Mouse (Mus musculus) testis, adult 2 months (tissue): ENCODE data around the gene Impdh1. TPM values are rescaled to one million over a fixed set of nuclear protein-coding genes. Genes with fewer than 3 reads are reported as not detected.

ENCODE experiments used
- H3K27ac ChIP-seq: fragments of 200-500 bp; 2 replicates; pipeline ENCODE4 v1.5.1; 2012; ENCODE audit warnings: low read depth, low read length; ENCODE audit not compliant: control insufficient read depth, insufficient read depth
- H3K27me3 ChIP-seq: fragments of 200-500 bp; 2 replicates; pipeline ENCODE4 v1.6.1; 2012; ENCODE audit warnings: mild to moderate bottlenecking, low read length, moderate library complexity; ENCODE audit not compliant: control insufficient read depth, insufficient read depth
- H3K36me3 ChIP-seq: fragments of 200-500 bp; 2 replicates; pipeline ENCODE4 v1.6.1; 2012; ENCODE audit warnings: mild to moderate bottlenecking, low read length; ENCODE audit not compliant: control insufficient read depth, insufficient read depth
- H3K4me1 ChIP-seq: fragments of 200-500 bp; 2 replicates; pipeline ENCODE4 v1.6.1; 2012; ENCODE audit warnings: low read length; ENCODE audit not compliant: control insufficient read depth, insufficient read depth
- H3K4me3 ChIP-seq: fragments of 200-500 bp; 2 replicates; pipeline ENCODE4 v1.5.1; 2012; ENCODE audit warnings: low read depth, mild to moderate bottlenecking, low read length, moderate library complexity, mixed read lengths; ENCODE audit not compliant: control insufficient read depth
- CTCF ChIP-seq: fragments of 200-500 bp; IDR thresholded peaks from 2 replicates; pipeline ENCODE4 v1.5.1; 2012; ENCODE audit warnings: low read depth, mild to moderate bottlenecking, inconsistent platforms, low read length, moderate library complexity; ENCODE audit not compliant: control insufficient read depth, insufficient read depth, insufficient replicate concordance
- POLR2A ChIP-seq: fragments of 200-500 bp; IDR thresholded peaks from 2 replicates; pipeline ENCODE4 v1.6.1; 2012; ENCODE audit warnings: low read depth, mild to moderate bottlenecking, inconsistent platforms, low read length, moderate library complexity; ENCODE audit not compliant: control insufficient read depth
- polyA plus RNA-seq: library from polyadenylated mRNA; depleted of rRNA; stranded (reverse); fragments of >200 nt; gene quantifications from 2 replicates; pipeline ENCODE4 v1.2.3, GENCODE M21; 2012

Gene Impdh1
- polyA plus RNA-seq, 1 experiment = 6.1 TPM

GRCm38 (mm10) chr6:29177901-29178879 lies 38.0 kb downstream of the Impdh1 start:
- H3K27me3 ChIP-seq = no peaks in the 10 kb centered on the region
- H3K36me3 ChIP-seq = no peaks in the 10 kb centered on the region
- H3K27ac ChIP-seq = no peak overlapping the region
- H3K4me1 ChIP-seq = peaks cover 10% of the 10 kb centered on the region
- no peak for TF ChIP-seq POLR2A
- TF ChIP-seq CTCF = no peak
- no peak overlapping the region for H3K4me3 ChIP-seq

GRCm38 (mm10) chr6:29175113-29175512 lies 41.1 kb downstream of the Impdh1 start:
- Histone ChIP-seq H3K27ac (no peak overlapping the region), H3K4me1 (peaks cover 16% of the 10 kb centered on the region), H3K27me3 (no peaks in the 10 kb centered on the region), H3K4me3 (no peak overlapping the region), H3K36me3 (no peaks in the 10 kb centered on the region)
- TF ChIP-seq POLR2A (no peak), CTCF (no peak)

DNA sequence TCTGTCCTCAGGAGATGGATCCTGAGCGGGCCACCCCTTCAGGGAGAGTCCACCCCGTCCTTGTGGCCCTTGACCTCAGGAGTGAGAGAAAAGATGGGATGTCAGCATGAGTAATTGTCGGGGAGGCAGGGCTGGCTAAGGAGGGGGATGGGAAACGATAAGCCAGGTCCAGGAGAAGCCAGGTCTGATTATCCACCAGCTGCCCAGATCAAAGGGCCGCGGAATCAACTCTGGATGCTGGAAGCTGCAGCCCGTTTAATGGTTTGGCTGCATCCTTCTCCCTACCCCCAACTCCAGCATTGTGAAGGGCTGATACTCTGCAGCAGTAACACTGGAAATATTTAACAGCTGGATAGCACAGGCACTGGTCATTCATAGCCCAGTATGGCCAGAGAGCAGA lies 41.8 kb downstream of the Impdh1 start:
- Histone ChIP-seq H3K36me3 (no peaks in the 10 kb centered on the region), H3K27me3 (no peaks in the 10 kb centered on the region), H3K27ac (no peak overlapping the region), H3K4me1 (peaks cover 17% of the 10 kb centered on the region), H3K4me3 (no peak overlapping the region)
- TF ChIP-seq CTCF (no peak), POLR2A (no peak)

DNA sequence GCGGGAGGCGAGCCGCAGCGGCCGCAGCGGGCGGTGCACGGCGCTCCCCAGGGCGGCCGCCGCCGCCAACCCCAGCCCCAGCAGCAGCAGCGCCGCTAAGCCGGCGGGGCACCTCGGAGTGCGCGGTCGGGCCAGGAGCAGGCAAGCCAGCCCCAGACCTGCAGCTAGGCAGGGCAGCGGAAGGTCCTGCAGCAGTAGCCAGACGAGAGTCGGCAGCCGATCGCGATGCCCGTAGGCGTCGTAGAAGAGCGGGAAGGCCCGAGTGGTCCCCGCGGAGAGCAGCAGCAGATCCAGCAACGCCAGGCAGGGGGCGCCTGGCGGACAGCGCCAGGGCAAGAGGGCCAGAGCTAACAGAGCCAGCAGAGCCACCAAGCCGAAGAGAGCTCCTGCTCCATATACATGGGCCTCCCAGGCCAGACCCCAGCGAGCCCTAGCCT lies 45.2 kb downstream of the Impdh1 start:
- Histone ChIP-seq H3K27me3 (no peaks in the 10 kb centered on the region), H3K4me1 (peaks cover 9% of the 10 kb centered on the region), H3K4me3 (peak overlapping the region; percentile 54), H3K36me3 (no peaks in the 10 kb centered on the region), H3K27ac (no peak overlapping the region)
- TF ChIP-seq POLR2A (no peak), CTCF (peak; percentile 58; the same call in 1 of the 2 replicates)

DNA sequence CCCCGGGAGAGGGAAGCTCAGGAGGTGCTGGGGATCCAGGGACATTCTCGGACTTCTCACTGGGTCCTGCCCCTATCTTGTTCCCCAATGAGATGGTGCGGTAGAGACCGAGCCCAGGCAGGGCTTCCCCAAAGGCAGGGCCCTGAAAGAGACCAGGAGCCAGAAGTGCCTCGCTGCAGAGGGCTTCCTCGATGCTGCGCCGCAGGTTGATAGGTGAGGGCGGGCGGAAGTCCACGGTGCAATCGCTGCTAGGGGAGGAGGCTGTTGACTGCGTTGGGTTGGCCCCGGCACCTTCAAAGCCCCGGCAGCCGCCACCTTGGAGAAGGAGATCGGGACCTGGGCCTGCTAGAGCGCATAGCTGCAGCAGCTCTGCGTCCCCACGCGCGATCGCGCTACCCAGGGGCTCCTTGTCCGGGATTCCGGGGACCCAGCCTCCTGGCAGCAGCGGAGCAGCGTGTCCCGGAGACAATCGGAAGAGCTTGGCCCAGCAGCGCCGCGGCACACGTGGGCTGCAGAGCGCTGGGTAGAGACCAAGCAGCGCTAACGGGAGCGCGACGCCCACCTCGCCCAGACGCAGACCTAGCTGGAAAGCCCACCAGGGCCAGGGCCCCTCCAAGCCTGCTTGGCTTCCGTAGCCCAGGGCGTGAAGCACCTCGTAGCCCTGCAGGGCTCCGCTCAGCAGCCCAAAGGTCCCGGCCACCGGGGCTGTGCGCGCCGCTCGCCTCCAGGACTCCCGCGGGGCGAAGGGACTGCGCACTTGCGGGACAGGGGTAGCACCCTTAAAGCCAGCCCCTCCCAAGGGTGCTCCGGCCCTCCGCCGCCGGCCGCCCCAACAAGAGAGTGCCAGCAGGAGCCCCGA lies 45.9 kb downstream of the Impdh1 start:
- H3K36me3 ChIP-seq = no peaks in the 10 kb centered on the region
- TF ChIP-seq CTCF = no peak
- H3K27ac ChIP-seq = no peak overlapping the region
- H3K27me3 ChIP-seq = no peaks in the 10 kb centered on the region
- H3K4me3 ChIP-seq = peak overlapping the region; percentile 54
- H3K4me1 ChIP-seq = peaks cover 9% of the 10 kb centered on the region

GRCm38 (mm10) chr6:29169675-29170062 lies 46.5 kb downstream of the Impdh1 start:
- H3K27ac ChIP-seq = no peak overlapping the region
- H3K36me3 ChIP-seq = no peaks in the 10 kb centered on the region
- H3K4me3 ChIP-seq = no peak overlapping the region; the same call in 1 of the 2 replicates
- no peak for TF ChIP-seq CTCF
- no peak for TF ChIP-seq POLR2A
- peaks cover 9% of the 10 kb centered on the region for H3K4me1 ChIP-seq
- H3K27me3 ChIP-seq = no peaks in the 10 kb centered on the region

DNA sequence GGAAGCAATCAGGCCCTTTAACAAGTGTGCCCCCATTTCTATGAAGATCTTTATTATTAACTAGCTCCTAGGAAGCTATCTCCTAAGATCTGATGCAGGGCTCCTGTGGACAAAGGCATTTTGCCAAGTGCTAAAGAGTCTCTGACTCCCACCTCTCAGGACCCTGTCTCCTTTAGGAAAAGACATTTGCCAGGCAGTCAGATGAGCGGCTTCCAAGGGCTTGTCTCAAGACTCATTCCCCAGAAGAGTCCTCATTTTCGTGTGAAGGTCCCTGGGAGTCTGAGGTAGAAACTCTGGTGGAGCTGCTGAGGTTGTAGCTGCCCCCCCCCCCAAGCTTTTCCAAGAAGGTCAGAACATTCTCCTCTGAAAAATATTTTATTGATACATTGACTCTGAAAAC lies 47.3 kb downstream of the Impdh1 start:
- no peak for TF ChIP-seq CTCF
- TF ChIP-seq POLR2A = no peak
- no peaks in the 10 kb centered on the region for H3K27me3 ChIP-seq

GRCm38 (mm10) chr6:29166196-29166595 lies 50.0 kb downstream of the Impdh1 start:
- Histone ChIP-seq H3K4me1 (peaks cover 9% of the 10 kb centered on the region), H3K27me3 (no peaks in the 10 kb centered on the region), H3K36me3 (no peaks in the 10 kb centered on the region), H3K4me3 (no peak overlapping the region), H3K27ac (no peak overlapping the region)
- TF ChIP-seq CTCF = no peak
- no peak for TF ChIP-seq POLR2A

More for the DNA sequence above, 47.3 kb downstream of the Impdh1 start:
- H3K27ac ChIP-seq = no peak overlapping the region
- peaks cover 9% of the 10 kb centered on the region for H3K4me1 ChIP-seq
- no peaks in the 10 kb centered on the region for H3K36me3 ChIP-seq
- no peak overlapping the region for H3K4me3 ChIP-seq
